In the genomic region with DNA sequence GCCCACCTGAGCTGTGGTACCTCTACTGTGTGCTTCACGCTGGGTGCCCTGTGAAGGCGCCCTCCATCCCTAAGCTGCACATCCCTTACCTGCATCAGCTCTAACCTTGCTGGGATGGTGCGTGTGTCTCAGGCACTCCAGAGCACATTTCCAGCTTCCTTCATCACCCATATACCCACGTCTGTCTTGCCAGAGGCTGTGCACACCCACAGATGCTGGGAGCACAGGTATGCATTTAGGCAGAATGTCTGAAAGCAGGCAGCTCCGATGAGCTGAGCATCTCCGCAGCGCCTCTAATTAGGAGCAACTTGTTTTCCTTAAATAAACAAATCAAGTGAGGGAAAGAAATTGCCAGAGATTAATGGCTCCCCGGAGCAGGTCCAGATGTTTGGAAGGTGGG, we compare ENCODE assay signal across 18 mouse cellular contexts. TPM values are rescaled to one million over a fixed set of nuclear protein-coding genes. Genes with fewer than 3 reads are reported as not detected.
DNase-seq lines count a peak whose midpoint lies in the region; ATAC-seq lines count a peak whose summit lies in the region.
"Had no signal": no experiment of that assay in that cellular context is flagged by ENCODE, and none has a peak within 500 bp of the region (broad histone marks: within the 10 kb centered on the region; RNA-seq: fewer than 3 reads in every experiment).

No protein-coding gene starts in this region.

- H3K36me3 ChIP-seq in hindbrain, embryonic 10.5 days: no peaks in the 10 kb centered on the region
- H3K36me3 ChIP-seq in hindbrain, embryonic 11.5 days (ENCODE audit: control insufficient read depth, insufficient read depth, low read length): no peaks in the 10 kb centered on the region
- no peaks in the 10 kb centered on the region for H3K36me3 ChIP-seq in hindbrain, embryonic 16.5 days (ENCODE audit: control insufficient read depth, insufficient read depth, low read length)
- H3K36me3 ChIP-seq in neural tube, embryonic 13.5 days: no peaks in the 10 kb centered on the region
- H3K36me3 ChIP-seq: heart, embryonic 13.5 days; limb, embryonic 13.5 days had no signal

- peak; percentile 42 for DNase-seq in cerebellum, adult 11-12 months
- no peak for DNase-seq in cerebellum, adult 11 months
- no peak for DNase-seq in hindbrain, embryonic 10.5 days (ENCODE audit: low spot score)
- no peak for DNase-seq in hindbrain, embryonic 11.5 days (ENCODE audit: low spot score)
- no peak for DNase-seq in adrenal gland, postnatal 4 days (ENCODE audit: low spot score in 2 of 2)
- DNase-seq in urinary bladder, adult 18-20 months (ENCODE audit: low spot score in 2 of 2): no peak
- DNase-seq: heart, postnatal 4 days; right cerebral cortex, postnatal 4 days; thymus, postnatal 36 days had no signal

- ATAC-seq in hindbrain, embryonic 11.5 days (ENCODE audit: low FRiP score): no peak
- ATAC-seq in hindbrain, embryonic 16.5 days: no peak
- no peak for ATAC-seq in neural tube, embryonic 13.5 days (ENCODE audit: low read depth)
- ATAC-seq: intestine, postnatal 0 days had no signal

- H3K27ac ChIP-seq in hindbrain, embryonic 10.5 days: no peak overlapping the region
- H3K27ac ChIP-seq in hindbrain, embryonic 11.5 days (ENCODE audit: low read depth, low read length): no peak overlapping the region
- H3K27ac ChIP-seq in hindbrain, embryonic 16.5 days (ENCODE audit: low read depth, low read length): peak overlapping the region; percentile 34; the same call in 1 of the 2 replicates
- peak overlapping the region; percentile 56 for H3K27ac ChIP-seq in neural tube, embryonic 13.5 days (replicated peaks)
- H3K27ac ChIP-seq: heart, embryonic 13.5 days; kidney, postnatal 0 days; limb, embryonic 13.5 days; liver, embryonic 14.5 days had no signal

- peaks cover 59% of the 10 kb centered on the region for H3K4me1 ChIP-seq in hindbrain, embryonic 10.5 days (replicated peaks)
- H3K4me1 ChIP-seq in hindbrain, embryonic 11.5 days (replicated peaks; ENCODE audit: control insufficient read depth, insufficient read depth, low read length): peaks cover 2% of the 10 kb centered on the region
- H3K4me1 ChIP-seq in hindbrain, embryonic 16.5 days (ENCODE audit: control insufficient read depth, insufficient read depth, low read depth, low read length): peaks cover 29% of the 10 kb centered on the region
- H3K4me1 ChIP-seq in neural tube, embryonic 13.5 days (replicated peaks): peaks cover 58% of the 10 kb centered on the region

- WGBS in hindbrain, embryonic 10.5 days: 78% methylated on average over 8 of the region's 8 CpGs
- 79% methylated on average over 8 of the region's 8 CpGs for WGBS in hindbrain, embryonic 11.5 days
- 73% methylated on average over 8 of the region's 8 CpGs for WGBS in hindbrain, embryonic 16.5 days
- WGBS in neural tube, embryonic 13.5 days: 68% methylated on average over 8 of the region's 8 CpGs

- no peaks in the 10 kb centered on the region for H3K9me3 ChIP-seq in hindbrain, embryonic 10.5 days
- H3K9me3 ChIP-seq in hindbrain, embryonic 11.5 days (ENCODE audit: control insufficient read depth, low read length): no peaks in the 10 kb centered on the region
- H3K9me3 ChIP-seq in hindbrain, embryonic 16.5 days (ENCODE audit: control insufficient read depth, low read length): no peaks in the 10 kb centered on the region
- H3K9me3 ChIP-seq in neural tube, embryonic 13.5 days: no peaks in the 10 kb centered on the region
- H3K9me3 ChIP-seq: heart, embryonic 13.5 days; limb, embryonic 13.5 days had no signal

- no peak overlapping the region for H3K4me2 ChIP-seq in hindbrain, embryonic 11.5 days (replicated peaks; ENCODE audit: low read depth, low read length)
- peak overlapping the region; percentile 71 for H3K4me2 ChIP-seq in hindbrain, embryonic 16.5 days (ENCODE audit: low read length)
- H3K4me2 ChIP-seq in neural tube, embryonic 13.5 days: peak overlapping the region; percentile 85
- H3K4me2 ChIP-seq: heart, embryonic 13.5 days had no signal

- H3K27me3 ChIP-seq in hindbrain, embryonic 10.5 days (ENCODE audit: insufficient read depth, poor library complexity, severe bottlenecking): peaks cover 40% of the 10 kb centered on the region
- peaks cover 6% of the 10 kb centered on the region; the same call in 1 of the 2 replicates for H3K27me3 ChIP-seq in hindbrain, embryonic 11.5 days (ENCODE audit: control insufficient read depth, insufficient read depth, low read length)
- H3K27me3 ChIP-seq in hindbrain, embryonic 16.5 days (replicated peaks; ENCODE audit: control insufficient read depth, insufficient read depth, low read length): no peaks in the 10 kb centered on the region; the same call in 1 of the 2 replicates
- peaks cover 16% of the 10 kb centered on the region for H3K27me3 ChIP-seq in neural tube, embryonic 13.5 days

- H3K9ac ChIP-seq in hindbrain, embryonic 11.5 days (ENCODE audit: low read depth, low read length): no peak overlapping the region
- H3K9ac ChIP-seq in hindbrain, embryonic 16.5 days (ENCODE audit: low read depth, low read length): peak overlapping the region; percentile 45; the same call in 1 of the 2 replicates
- H3K9ac ChIP-seq in neural tube, embryonic 13.5 days: peak overlapping the region; percentile 69
- H3K9ac ChIP-seq: heart, embryonic 13.5 days; limb, embryonic 13.5 days; liver, embryonic 14.5 days had no signal

- 0 out of 2 replicates have a peak overlapping the region, but pooled peaks have one; percentile 65 for H3K4me3 ChIP-seq in hindbrain, embryonic 10.5 days
- H3K4me3 ChIP-seq in hindbrain, embryonic 11.5 days (ENCODE audit: low read depth, low read length): no peak overlapping the region
- peak overlapping the region; percentile 11; the same call in 1 of the 2 replicates for H3K4me3 ChIP-seq in hindbrain, embryonic 16.5 days (ENCODE audit: low read length)
- peak overlapping the region; percentile 72; the same call in 1 of the 2 replicates for H3K4me3 ChIP-seq in neural tube, embryonic 13.5 days
- H3K4me3 ChIP-seq: heart, embryonic 13.5 days; limb, embryonic 13.5 days had no signal

RNA-seq across cellular contexts. Expression of a gene that starts 3.9 kb away (rescaled TPM):
- 13.1 and 14.5 TPM in 2 replicates for polyA plus RNA-seq in hindbrain, embryonic 10.5 days (2016; fragmentation: Nextera tagmentation; extraction: Ambion mirVana)
- 7.7 and 8.5 TPM in 2 replicates for polyA plus RNA-seq in hindbrain, embryonic 11.5 days (2014; fragmentation: Nextera tagmentation; extraction: Ambion mirVana)
- 13.3 and 14.5 TPM in 2 replicates for polyA plus RNA-seq in hindbrain, embryonic 16.5 days (2015; fragmentation: Nextera tagmentation; extraction: Ambion mirVana)
- polyA plus RNA-seq in neural tube, embryonic 13.5 days (2015; fragmentation: Nextera tagmentation; extraction: Ambion mirVana): 16.3 and 16.5 TPM in 2 replicates
- total RNA-seq in adrenal gland, postnatal 4 days (2021): 10 to 100 TPM; 10.2 to 11.6 TPM
- total RNA-seq: granulocyte monocyte progenitor cell, adult 5-6 weeks; MEL had no signal

Comparison
In these comparisons a context has a peak if more than half of its experiments do, and no peak if none do; other contexts are left out.
1. H3K27ac ChIP-seq: peak in hindbrain, embryonic 16.5 days (single experiment) and neural tube, embryonic 13.5 days (single experiment); none in hindbrain, embryonic 10.5 days (single experiment) and hindbrain, embryonic 11.5 days (single experiment).